Mouse (Mus musculus) thymus, postnatal 10 days (tissue): ENCODE data around the gene Ap3d1.

Experiments used
- DNase-seq, 2 experiments: peaks; one replicate each; pipeline ENCODE4 v3.0.0; 2021; ENCODE audit warnings: low spot score in 2 of 2

Gene Ap3d1

DNA sequence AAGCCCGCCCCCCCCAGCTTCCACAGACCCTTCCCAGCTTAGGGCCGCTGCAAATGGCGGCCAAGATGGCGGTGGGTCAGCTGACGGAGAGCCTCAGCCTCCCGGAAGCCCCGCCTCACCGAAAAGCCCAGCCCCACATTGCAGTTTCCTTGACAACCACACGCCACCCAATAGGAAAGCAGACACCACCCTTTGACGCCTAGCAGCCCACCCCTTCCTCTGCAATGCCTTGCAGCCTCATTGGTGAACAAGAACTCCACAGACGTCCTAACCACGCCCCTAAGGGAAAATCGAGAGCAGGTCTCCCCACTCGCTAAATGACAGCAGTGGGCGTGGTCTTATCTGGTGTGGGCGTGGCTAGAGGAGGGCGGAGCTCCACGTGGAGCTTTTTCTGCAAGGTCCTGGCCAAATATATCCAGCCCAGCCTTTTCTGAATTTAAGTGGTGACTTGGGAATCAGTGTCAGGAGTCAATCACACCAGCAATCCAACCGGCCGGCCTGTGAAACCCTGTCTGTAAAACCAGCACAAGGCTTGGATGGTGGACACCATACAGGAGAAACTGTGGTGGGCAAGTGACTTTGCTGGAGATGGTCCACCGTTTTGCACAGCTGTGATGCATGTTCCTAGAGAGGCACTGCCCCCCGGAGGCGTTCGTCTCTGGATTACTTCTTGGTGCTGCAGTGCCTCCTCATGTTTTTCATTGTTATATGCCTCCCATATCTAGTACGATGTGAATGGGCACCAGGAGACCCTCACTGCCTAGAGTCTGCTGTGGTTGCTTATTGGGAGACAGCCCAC, at the start of gene Ap3d1:
Gene Ap3d1, minus strand, starts transcription at position 85 of the 799 bp plus-strand sequence.
- DNase-seq, result peak; percentile 98 to 99

DNA sequence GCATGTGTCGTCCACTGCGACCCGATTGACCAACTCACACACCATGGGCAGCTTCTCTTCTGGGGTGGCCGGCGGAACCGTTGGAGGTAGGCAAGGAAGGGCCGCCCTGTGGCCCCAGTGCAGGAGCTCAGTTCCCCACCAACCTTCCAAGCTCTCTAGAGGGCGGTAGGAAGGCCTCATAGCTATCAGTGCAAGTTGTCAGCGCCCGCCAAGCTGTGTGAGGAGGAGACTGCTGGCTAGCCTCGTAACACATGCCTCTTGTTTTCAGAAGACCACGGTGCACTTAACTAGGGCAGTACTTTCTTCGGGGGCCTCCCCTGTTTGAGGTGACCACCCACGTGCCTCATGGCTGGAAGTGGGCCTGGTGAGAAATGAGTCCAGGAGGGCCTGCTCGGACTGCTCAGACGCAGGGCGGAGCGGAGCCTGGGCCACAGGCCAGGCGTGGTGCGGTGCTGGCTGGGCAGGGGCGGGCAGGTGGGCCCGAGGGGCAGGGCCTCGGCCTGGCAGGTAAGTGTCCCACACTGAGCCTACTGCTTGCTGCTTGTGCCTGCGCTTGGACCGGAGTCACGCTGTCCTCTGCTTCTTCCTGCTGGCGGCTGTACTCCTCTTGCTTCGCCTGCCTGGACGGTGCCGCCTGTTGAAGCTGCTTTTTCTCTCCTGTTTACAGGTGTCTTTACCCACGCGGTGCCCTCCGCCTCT, 49.6 kb upstream of the Ap3d1 start:
- DNase-seq, result no peak

DNA sequence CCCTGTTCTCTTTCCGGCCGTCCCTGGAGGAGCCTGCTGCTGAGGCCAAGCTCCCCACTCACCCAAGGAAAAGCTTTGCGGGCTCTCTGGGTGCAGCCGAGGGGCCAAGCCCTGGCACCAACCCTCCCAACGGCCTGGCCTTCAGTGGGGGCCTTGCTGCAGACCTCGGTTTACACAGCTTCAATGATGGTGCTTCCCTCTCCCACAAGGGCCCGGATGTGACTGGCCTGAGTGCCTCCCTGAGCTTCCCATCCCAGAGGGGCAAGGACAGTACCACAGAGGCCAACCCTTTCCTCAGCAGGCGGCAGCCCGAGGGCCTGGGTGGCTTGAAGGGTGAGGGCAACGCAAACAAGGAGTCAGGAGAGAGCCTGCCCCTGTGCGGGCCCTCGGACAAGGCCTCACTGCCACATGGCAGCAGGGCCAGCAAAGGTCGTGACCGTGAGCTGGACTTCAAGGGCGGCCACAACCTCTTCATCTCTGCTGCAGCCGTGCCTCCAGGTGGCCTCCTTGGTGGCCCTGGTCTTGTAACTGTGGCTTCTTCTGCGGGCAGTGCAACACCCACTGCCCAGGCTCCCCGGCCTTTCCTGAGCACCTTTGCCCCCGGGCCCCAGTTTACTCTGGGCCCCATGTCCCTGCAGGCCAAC, 48.8 kb upstream of the Ap3d1 start:
- DNase-seq, result no peak

DNA sequence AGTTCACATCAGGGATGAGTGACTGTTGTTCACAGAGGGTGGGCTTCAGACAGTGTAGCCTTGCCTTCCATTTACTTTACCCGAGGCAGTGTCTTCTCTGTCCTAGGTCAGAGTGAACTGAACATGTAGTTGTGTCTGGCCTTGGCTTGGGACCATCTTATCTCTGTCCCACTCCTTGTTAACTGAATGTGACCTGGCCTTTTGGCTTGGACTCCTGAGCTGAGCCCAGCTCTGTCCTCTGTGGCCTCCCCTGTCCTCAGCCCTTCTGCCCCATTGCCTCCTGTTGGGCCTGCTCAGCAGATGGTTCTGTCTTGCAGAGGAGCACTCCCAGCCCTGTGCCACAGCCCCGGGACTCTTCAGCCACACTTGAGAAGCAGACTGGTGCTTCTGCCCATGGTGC, 45.5 kb upstream of the Ap3d1 start:
- no peak for DNase-seq

DNA sequence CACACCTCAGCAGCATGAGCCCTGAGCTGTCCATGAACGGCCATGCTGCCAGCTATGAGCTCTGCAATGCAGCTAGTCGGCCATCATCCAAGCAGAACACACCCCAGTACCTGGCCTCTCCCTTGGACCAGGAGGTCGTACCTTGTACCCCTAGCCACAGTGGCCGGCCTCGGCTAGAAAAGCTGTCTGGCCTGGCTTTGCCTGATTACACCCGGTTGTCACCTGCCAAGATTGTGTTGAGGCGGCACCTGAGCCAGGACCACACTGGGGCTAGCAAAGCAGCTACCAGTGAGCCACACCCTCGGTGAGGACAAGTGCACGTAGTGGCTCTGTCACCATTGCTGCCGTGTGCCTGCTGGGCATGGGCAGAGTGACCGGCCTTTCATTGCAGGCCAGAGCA, 43.9 kb upstream of the Ap3d1 start:
- DNase-seq, result no peak

DNA sequence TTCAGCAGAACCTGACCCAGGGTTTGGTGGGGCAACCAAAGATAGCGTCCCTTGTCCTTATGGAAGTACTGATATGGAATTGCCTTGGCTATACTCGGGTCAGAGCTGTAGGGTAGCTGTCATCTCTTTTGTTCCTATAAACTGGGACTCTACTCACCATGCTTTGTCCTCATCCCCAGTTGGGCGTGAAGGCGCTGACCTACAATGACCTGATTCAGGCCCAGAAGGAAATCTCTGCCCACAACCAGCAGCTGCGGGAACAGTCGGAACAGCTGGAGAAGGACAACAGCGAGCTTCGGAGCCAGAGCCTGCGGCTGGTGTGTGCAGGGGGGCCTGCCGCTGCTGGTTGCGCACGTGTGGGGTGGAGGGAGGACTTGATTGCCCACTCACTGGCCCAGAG, 42.8 kb upstream of the Ap3d1 start:
- DNase-seq, result no peak

DNA sequence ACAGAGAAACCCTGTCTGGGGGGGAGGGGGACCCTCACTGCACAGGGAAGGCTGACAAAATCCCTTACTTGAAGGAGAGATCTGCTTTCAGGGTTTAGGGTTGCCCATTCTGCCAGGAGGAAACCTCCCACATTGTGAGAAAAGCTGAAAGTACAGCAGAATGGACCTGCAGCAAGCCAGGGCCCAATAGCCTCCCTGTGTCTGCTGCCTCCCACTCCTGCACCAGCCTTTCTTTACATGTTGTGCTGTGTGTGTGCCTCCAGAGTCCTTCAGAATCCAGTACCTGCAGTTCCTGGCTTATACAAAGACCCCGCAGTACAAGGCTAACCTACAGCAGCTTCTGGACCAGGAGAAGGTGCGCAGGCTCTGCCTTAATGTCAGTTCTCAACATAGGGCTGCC, 42.2 kb upstream of the Ap3d1 start:
- DNase-seq, result no peak

DNA sequence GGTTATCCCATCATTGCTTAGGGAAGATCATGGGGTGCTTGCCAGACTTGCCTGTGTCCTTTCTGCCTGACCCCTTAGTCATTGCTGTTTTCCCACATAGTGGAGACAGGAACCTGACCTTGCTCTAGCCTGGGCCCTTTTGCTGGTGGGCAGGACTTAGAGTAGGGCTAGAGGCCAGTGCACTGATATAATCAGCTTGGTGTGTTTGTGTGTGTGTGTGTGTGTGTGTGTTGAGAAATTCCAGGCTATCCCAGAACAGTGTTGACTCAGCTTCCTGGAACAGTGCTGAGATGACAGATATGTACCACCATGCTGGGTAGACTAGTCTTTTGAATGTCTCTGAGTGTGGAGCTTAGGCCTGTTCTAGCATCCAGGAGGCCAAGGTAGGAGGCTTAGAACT, 37.5 kb upstream of the Ap3d1 start:
- no peak for DNase-seq

DNA sequence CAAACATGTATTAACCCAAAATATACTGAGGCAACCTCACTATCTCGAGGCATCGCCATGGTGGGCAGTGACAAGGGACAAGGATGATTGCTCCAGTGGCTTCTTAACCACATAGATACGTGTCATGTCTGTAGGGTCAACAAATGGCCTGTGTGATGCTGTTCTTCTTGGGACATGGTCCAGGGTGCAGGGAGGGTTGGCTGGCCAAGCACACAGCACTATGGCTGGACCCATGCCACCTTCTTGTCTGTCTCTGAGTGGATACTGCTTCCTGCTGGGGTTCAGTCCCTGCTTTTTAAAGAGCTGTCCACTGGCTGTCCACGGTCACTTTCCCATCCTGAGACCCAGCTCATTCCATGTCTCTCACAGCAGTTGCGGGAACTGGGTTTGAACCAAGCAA, 35.1 kb upstream of the Ap3d1 start:
- no peak for DNase-seq

DNA sequence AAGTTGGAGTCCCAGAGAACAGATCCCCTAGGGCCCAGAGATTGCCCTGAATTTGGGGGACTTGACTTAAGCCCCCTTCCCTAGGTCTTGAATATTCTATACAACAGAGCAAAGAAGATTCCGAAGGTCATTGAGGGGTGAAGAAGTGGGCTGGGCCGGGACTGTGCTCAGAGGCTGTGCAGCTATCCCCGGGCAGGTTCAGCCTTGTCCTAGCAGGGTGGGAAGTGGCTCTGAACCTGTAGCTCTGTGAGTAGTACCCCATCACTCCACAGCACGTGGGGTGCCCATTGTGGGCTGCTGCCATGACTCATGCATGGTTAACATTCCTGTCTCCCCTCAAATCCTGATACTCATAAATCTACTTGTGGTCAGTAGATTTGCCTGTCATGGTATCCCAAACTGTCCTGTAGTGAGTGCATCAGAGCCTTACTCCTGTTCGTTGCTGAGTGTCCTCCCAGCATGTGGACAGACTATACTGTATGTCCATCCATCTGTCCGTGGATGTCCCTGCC, 34.4 kb upstream of the Ap3d1 start:
- no peak for DNase-seq

DNA sequence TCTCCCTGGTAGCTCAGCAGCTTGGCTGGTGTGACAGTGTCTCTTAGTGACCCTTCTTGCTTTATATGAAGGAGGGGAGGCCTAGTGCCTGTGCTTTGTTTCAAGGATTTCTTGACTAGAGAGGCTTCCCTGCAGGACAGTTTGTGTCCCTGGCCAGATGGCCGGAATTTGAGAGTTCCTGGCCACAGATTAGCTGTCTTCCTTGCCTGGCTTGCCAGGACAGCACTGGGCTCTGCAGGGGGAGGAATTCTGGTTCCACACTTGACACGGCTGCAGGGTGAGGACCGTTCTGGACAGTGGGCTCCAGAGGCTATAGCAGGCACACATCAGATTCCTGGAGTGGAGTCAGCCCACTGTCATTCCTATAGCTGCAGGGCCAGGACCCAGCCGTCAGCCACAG, 33.7 kb upstream of the Ap3d1 start:
- DNase-seq, result no peak

DNA sequence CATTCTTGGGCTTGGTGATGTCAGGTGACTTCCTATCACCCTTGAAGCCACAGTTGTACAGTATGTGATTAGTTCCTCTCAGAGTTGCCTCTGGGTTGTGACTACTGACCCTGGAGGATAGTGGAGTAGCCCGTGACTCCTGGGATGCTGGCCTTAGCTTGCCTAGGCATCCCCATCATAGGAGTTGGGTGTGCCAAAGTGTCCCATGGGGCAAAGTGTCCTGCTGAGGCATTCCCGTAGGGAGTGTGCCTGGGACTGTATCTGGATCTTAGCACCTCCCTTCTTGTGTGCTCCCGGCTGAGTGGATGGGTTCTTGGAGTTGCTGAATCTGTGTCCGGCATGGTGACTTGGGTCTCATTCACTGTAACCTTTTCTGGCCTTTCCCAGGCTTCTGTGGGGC, 32.9 kb upstream of the Ap3d1 start:
- no peak for DNase-seq

DNA sequence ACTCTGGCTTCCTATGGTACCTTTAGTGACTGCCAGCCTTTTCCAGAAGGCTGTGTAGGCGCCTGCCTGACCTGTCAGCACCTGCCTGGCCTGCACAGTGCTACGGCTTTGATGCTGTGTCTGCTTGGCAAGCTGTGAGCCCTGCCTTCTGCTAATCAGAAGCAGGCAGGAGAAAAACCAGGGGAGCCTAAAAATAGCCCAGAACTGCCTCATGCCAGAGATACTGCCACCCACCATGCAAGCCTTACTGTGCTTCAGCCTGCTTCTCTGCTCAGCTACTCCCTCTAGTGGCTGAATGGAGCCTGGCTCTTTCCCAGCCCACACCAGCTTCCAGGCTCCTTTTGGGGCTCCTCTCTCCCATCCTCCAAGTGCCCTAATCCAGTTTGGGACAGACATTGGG, 32.5 kb upstream of the Ap3d1 start:
- peak; percentile 32 to 71 for DNase-seq

DNA sequence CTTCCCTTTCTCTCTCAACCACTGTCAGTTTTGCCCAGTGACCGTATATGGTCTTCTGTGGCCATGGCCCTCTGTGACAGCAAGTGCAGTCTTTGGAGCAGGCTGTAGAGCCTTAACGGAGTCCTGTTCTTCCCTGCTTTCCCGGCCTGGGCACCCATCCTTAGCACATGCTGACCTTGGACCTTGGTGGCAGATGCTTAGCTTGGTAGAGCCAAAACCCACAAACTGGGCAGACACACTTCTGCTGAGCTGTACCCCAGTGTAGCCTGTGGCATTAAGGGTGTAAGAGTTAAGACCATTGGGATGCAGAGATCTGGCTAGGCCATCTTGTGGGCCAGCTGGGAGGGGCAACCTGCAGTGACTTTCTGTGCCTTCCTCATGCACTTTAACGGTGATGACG, 31.8 kb upstream of the Ap3d1 start:
- no peak for DNase-seq

DNA sequence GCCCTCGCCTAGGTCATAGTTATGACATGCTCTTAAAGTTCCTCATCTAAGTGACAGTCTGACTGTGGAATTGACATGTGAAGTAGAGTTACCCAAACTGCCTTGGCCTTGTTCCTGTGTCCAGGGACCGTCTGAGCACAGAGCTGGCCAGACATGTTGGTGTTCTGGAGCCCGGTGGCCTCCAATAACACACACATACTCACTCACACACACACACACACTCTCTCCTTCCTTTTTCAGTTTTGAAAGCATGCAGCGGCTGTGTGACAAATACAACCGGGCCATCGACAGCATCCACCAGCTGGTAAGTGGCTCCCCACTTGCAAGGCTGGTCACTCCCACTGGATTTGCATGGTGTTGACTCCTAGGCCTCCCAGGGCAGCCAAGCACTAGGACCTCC, 26.3 kb upstream of the Ap3d1 start:
- no peak for DNase-seq

DNA sequence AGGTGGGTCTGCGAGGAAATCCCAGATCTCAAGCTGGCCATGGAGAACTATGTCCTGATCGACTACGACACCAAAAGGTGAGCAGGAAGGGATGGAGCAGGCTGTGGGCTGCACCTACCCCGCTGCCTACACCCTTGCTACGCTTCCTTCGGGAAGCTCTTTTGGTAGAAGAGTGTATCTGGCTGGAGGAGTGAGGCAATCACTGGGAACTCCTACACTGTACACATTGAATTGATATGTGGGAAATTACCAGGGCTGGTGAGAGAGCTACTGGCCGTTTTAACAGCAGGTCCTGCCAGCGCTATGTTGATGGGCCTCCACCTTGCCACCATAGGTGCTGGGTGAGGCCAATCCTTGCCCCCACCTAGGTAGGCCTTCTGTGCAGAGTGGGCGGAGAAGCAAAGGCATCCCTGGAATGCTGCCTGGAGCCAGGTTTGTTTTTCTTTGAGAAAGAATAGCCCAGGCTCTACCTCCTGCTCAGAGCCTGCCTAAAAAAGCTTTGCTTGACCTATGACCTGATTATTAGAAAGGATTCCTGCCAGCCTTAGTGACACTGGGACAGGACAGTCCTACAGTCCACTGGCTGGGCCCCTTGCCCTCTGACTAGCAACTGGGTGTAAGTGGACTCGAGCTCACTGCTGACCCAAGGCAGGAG, 24.2 kb upstream of the Ap3d1 start:
- no peak for DNase-seq

DNA sequence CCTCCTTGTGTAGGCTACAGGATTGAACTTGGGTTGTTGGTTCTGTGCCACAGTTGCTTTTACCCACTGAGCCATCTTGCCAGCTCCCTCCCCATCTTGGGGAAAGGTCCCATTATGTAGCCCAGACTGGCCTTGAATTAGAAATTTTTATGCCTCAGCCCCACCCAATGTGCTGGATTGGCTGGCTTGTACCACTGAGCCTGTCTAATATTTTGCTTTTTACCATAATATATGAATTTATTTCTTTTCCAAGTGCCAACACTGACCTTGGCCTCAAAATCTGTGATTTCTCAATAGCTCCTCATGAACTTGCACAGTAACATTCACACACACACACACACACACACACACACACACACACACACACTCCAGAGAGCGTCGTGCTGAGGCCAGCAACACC, 23.7 kb upstream of the Ap3d1 start:
- no peak for DNase-seq

DNA sequence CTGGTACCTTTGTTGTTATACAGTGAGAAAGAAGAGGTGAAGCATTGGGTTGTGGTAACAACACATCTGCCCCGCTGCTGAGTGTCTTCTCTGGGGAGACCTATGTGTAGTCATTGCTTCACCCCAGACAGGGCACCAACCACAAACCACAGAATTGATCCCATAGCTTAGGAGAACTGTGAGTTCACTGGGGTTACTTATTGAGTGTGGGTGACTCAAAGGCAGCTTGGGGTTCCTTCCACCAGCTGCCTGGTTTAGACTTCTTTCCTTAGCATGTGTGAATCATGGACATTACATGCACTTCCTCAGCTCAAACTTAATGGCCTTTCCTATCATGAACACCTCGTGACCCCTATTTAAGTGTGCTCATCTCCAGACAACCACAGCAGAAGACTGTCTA, 21.4 kb upstream of the Ap3d1 start:
- no peak for DNase-seq

DNA sequence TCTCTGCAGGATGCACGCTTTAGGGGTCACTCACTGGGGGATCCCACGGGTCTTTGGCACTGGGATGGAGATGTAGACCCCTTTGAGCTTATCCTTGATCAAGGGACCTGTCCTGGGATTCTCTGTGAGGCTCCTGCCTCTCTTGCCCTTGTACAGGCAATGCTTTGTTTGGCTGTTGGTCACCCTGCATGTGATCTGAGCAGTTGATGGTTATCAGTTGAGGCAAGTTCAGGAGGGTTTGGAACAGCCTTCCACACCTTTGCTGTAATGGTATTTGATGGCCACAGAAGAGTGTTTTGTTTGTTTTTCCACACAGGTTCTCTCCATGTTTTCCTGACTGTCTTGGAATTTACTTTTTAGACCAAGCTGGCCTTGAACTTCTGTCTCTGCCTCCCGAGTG, 19.8 kb upstream of the Ap3d1 start:
- no peak for DNase-seq

DNA sequence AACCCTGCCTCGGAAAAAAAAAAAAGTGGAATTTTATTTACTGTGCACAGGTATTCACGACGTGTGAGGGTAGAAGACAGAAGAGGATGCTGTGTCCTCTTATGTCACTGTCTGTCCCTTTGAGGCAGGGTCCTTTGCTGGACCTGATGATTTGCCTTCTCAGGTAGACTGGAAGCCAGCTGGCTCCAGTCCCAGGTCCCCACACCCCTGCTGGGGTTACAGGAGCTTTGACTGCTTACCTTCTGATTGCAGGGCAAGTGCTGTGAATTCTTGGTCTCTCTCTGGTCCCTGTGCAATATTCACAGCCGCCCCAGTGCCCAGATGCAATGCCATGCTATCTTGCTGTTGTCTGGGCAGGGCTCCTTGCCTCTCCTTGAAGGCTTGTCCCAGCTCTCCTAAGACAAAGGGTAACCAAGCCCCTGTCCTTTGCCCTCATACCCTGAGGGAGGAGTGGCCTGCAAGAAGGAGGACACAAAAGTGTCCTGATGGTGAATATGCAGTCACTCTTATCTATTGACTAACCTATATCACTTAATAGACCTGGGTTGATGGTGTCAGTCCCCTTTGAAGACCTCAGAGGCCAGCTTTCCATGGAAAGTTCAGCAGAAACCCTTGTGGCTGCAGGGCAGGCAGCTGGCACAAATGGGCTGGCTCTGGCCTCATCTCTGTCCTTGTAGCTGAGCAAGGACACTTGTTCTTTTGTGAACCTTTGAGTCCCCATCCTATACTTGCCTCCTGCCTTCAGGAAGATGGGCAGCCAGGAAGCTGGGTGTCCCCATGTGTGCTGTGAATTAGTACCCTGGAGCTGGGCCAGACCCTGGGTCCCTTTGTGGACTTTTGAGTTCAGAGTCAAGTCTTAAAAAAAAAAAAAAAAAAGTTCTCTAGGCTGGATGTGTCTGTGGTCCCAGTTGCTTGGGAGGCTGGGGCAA, 18.8 kb upstream of the Ap3d1 start:
- no peak for DNase-seq

DNA sequence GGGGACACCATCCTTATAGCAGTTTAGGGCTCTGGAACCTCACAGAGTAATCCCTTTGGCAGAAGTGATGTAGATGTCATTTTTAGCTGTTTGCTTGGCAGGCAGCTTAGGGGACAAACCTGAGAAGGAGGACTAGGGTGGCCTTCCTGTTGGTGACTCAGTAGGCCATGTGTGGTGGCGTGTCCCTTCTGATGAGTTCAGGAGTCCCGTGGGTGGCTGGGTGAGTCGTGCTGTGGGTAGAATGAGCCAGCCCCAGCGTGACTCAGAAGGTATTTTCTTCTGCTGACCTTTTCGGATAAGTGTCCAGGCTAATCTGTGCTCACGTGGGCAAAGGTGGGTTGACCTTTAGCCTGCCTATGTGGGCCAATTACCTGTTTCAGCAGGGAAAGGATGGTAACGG, 16.6 kb upstream of the Ap3d1 start:
- DNase-seq, result no peak
